Mouse (Mus musculus) forebrain, embryonic 16.5 days (tissue): ENCODE data around the gene Diaph3. TPM values are rescaled to one million over a fixed set of nuclear protein-coding genes. Genes with fewer than 3 reads are reported as not detected.

Source experiments
- ATAC-seq: fragments of 200-750 bp; cut with Nextera tagmentation; 2 replicates; pipeline ENCODE4 v1.8.0; 2017; ENCODE audit warnings: mild to moderate bottlenecking, moderate library complexity
- H3K27ac ChIP-seq: fragments of 300-500 bp; sonication (generic); 2 replicates; pipeline ENCODE4 v1.5.1; 2014; ENCODE audit warnings: low read length, control low read depth
- H3K27me3 ChIP-seq: fragments of 300-500 bp; sonication (generic); replicated peaks from 2 replicates; pipeline ENCODE4 v1.6.1; 2014; ENCODE audit warnings: low read length; ENCODE audit not compliant: control insufficient read depth, insufficient read depth
- H3K36me3 ChIP-seq: fragments of 300-500 bp; sonication (generic); 2 replicates; pipeline ENCODE4 v1.6.1; 2014; ENCODE audit not compliant: control insufficient read depth, insufficient read depth
- H3K4me1 ChIP-seq: fragments of 300-500 bp; sonication (generic); replicated peaks from 2 replicates; pipeline ENCODE4 v1.6.1; 2014; ENCODE audit warnings: low read length; ENCODE audit not compliant: control insufficient read depth, insufficient read depth
- H3K4me2 ChIP-seq: fragments of 300-500 bp; sonication (generic); 2 replicates; pipeline ENCODE4 v1.6.1; 2014; ENCODE audit warnings: mild to moderate bottlenecking, low read length, control low read depth
- H3K4me3 ChIP-seq: fragments of 300-500 bp; sonication (generic); replicated peaks from 2 replicates; pipeline ENCODE4 v1.5.1; 2014; ENCODE audit warnings: mild to moderate bottlenecking, low read length, control low read depth
- H3K9ac ChIP-seq: fragments of 300-500 bp; sonication (generic); replicated peaks from 2 replicates; pipeline ENCODE4 v1.6.1; 2014; ENCODE audit warnings: low read depth, low read length, control low read depth
- H3K9me3 ChIP-seq: fragments of 300-500 bp; sonication (generic); 2 replicates; pipeline ENCODE4 v1.6.1; 2016; ENCODE audit warnings: low read length; ENCODE audit not compliant: control insufficient read depth
- WGBS: fragments of 180-500 bp; shearing (Covaris S2); extraction: QIAGEN DNeasy Blood & Tissue Kit; methylation state at CpG from one replicate; pipeline ENCODE4 v1.1.7; 2014; 5-methylcytosine and 5-hydroxymethylcytosine counted together
- microRNA-seq: library from miRNA; unstranded; fragments of <30 nt; microRNA quantifications from one replicate; pipeline ENCODE4, GENCODE M21; 2017
- polyA plus RNA-seq: library from polyadenylated mRNA; unstranded; fragments of >200 nt; fragmentation: Nextera tagmentation; extraction: Ambion mirVana; gene quantifications from 2 replicates; pipeline ENCODE4 v1.2.1, GENCODE M21; 2015

The Diaph3 gene
- polyA plus RNA-seq, 1 experiment from 2014 or later: 5.0 TPM

DNA sequence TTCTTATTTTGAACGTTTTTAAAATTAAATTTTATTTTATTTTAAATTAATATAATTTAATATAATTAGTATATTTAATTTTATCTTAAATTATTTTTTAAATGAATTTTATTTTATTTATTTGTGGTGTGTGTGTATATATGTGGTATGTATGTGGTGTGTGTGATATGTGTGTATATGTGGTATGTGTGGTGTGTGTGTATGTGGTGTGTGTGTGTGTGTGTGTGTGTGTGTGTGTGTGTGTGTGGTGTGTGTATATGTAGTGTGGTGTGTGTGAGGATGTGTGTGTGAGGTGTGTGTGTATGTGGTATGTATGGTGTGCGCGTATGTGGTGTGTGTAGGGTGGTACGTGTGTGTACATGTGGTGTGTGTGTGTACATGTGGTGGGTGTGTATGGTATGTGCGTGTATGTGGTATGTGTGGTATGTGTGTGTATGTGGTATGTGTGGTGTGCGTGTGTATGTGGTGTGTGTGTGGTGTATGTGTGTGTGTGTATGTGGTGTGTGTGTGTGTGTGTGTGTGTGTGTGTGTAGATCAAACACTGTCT, 505.4 kb downstream of the Diaph3 start:
- no peak for ATAC-seq
- H3K36me3 ChIP-seq: no peaks in the 10 kb centered on the region
- no peak overlapping the region for H3K9ac ChIP-seq
- H3K4me3 ChIP-seq: no peak overlapping the region
- H3K9me3 ChIP-seq: no peaks in the 10 kb centered on the region
- H3K27ac ChIP-seq: no peak overlapping the region
- no peaks in the 10 kb centered on the region for H3K4me1 ChIP-seq
- no peaks in the 10 kb centered on the region for H3K27me3 ChIP-seq
- 28% methylated on average over 6 of the region's 6 CpGs for WGBS
- no peak overlapping the region for H3K4me2 ChIP-seq

DNA sequence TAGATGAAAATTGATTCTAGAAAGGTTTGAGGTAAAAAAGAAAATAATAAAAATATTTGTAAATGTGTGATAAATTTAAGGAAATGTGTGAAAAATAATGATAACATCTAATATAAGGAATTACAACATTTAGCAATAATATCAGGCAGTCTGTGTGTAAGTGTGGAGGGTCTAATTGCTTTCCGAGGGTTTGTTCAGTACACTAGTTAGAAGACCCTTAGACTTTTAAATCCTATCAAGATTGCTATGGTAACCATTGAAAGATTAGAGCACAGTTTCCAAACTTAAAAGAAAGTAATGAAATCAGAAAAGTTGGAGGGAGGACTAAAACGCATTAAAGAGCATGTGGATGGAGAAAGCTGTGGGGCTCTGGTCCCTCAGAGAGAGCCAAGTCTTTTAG, 506.0 kb downstream of the Diaph3 start:
- H3K4me1 ChIP-seq: no peaks in the 10 kb centered on the region
- no peak for ATAC-seq
- no peak overlapping the region for H3K9ac ChIP-seq
- 13% methylated on average over 2 of the region's 2 CpGs for WGBS
- H3K4me3 ChIP-seq: no peak overlapping the region
- no peaks in the 10 kb centered on the region for H3K36me3 ChIP-seq
- no peak overlapping the region for H3K4me2 ChIP-seq
- no peak overlapping the region for H3K27ac ChIP-seq
- H3K9me3 ChIP-seq: no peaks in the 10 kb centered on the region
- H3K27me3 ChIP-seq: no peaks in the 10 kb centered on the region

- no peak overlapping the region for H3K9ac ChIP-seq
- no peak for ATAC-seq
- WGBS: 44% methylated on average over 5 of the region's 5 CpGs
Measured at GRCm38 (mm10) chr14:86633799-86634198, 507.2 kb downstream of the Diaph3 start.

GRCm38 (mm10) chr14:86624816-86625425, 516.1 kb downstream of the Diaph3 start:
- H3K4me2 ChIP-seq: no peak overlapping the region
- 94% methylated on average over 5 of the region's 5 CpGs for WGBS
- no peak overlapping the region for H3K4me3 ChIP-seq
- no peaks in the 10 kb centered on the region for H3K9me3 ChIP-seq
- H3K4me1 ChIP-seq: no peaks in the 10 kb centered on the region
- H3K9ac ChIP-seq: no peak overlapping the region
- no peak overlapping the region for H3K27ac ChIP-seq
- no peaks in the 10 kb centered on the region for H3K36me3 ChIP-seq
- H3K27me3 ChIP-seq: no peaks in the 10 kb centered on the region
- no peak for ATAC-seq

More at GRCm38 (mm10) chr14:86633799-86634198, 507.2 kb downstream of the Diaph3 start:
- Histone ChIP-seq H3K4me3 (no peak overlapping the region), H3K27me3 (no peaks in the 10 kb centered on the region), H3K4me1 (no peaks in the 10 kb centered on the region), H3K27ac (no peak overlapping the region), H3K4me2 (no peak overlapping the region), H3K36me3 (no peaks in the 10 kb centered on the region), H3K9me3 (no peaks in the 10 kb centered on the region)

DNA sequence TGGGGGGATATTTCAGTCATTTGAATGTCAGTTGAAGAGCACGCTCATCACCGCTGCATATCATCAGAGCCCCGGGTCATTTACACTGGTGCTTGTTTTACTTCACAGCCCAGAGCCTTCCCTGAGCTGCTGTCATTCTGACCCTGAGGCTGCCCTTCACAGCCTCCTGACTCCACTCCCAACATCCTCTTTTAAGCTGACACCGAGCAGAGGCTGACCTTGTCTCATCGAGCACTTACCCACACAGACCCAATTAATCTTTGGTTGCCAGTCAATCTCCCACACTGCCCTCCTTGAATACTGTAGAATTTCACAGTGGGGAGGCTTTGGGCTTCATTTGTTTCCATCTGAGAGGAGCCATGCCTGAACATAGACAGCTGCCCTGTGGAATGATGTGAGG, 521.4 kb downstream of the Diaph3 start:
- Histone ChIP-seq H3K4me3 (no peak overlapping the region), H3K27ac (no peak overlapping the region), H3K36me3 (no peaks in the 10 kb centered on the region), H3K4me1 (no peaks in the 10 kb centered on the region), H3K9me3 (no peaks in the 10 kb centered on the region), H3K27me3 (no peaks in the 10 kb centered on the region), H3K9ac (no peak overlapping the region), H3K4me2 (no peak overlapping the region)
- WGBS: 53% methylated on average over 5 of the region's 5 CpGs
- no peak for ATAC-seq

Small RNA genes within 50 kb of the gene (microRNA-seq; reads per million reads assigned to microRNA genes)
- not detected for gene Gm23438
